Mouse (Mus musculus): ENCODE data around the gene Gm45062. TPM values are rescaled to one million over a fixed set of nuclear protein-coding genes. Genes with fewer than 3 reads are reported as not detected.

The Gm45062 gene
- total and polyA plus RNA-seq, 3 experiments: 2.7 to 4.1 (median 3.2) TPM

DNA sequence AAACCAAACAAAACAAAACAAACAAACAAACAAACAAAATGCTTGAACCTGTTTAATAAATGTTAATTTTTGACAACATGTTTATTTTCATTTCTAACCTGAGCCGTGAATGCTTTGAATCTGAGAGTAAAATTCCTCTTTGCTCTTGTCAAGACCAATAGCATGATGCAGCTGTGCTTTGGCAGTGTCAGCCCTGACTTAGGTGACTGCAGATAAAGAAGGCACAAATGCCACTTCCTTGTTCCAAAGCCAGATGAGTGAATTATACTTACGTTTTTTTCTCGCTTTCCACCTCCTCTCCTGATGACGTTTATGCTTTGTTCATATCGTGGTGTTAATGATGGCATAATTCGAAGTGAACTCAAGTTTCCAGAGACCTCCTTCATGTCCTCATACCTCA lies 131.0 kb downstream of the Gm45062 start:
- no peaks in the 10 kb centered on the region for H3K27me3 ChIP-seq (replicated peaks)
- TF ChIP-seq PAX5 (IDR thresholded peaks at IDR 0.05; ENCODE audit: low read length): no peak
- no peak for TF ChIP-seq MYC (IDR thresholded peaks at IDR 0.05; ENCODE audit: low read depth, low read length)
- TF ChIP-seq KAT2A (IDR thresholded peaks at IDR 0.05; ENCODE audit: insufficient replicate concordance, low read length): no peak
- TF ChIP-seq SIN3A (IDR thresholded peaks at IDR 0.05; ENCODE audit: low read length): no peak
- TF ChIP-seq UBTF (IDR thresholded peaks at IDR 0.05; ENCODE audit: low read depth, low read length): no peak
- no peak for TF ChIP-seq HCFC1 (IDR thresholded peaks at IDR 0.05; ENCODE audit: low read depth, low read length)
- no peak for TF ChIP-seq TCF12 (IDR thresholded peaks at IDR 0.05; ENCODE audit: low read depth, low read length)
- no peak for TF ChIP-seq POLR2A (IDR thresholded peaks at IDR 0.05; ENCODE audit: low read depth, low read length)
- TF ChIP-seq RCOR1 (conservative IDR thresholded peaks at IDR 0.05; ENCODE audit: low read depth, low read length): no peak
- no peak for TF ChIP-seq RAD21 (IDR thresholded peaks at IDR 0.05; ENCODE audit: low read depth, low read length)
- TF ChIP-seq ZKSCAN1 (IDR thresholded peaks at IDR 0.05; ENCODE audit: borderline replicate concordance, low read depth, low read length): no peak
- no peak for TF ChIP-seq MAZ (IDR thresholded peaks at IDR 0.05; ENCODE audit: low read depth, low read length)
- no peak for TF ChIP-seq ZNF384 (IDR thresholded peaks at IDR 0.05; ENCODE audit: low read depth, low read length)
- TF ChIP-seq TBP (conservative IDR thresholded peaks at IDR 0.05; ENCODE audit: low read depth, low read length): no peak
- no peak for TF ChIP-seq EP300 (IDR thresholded peaks at IDR 0.05; ENCODE audit: low read length)
- no peak for TF ChIP-seq E2F4 (IDR thresholded peaks at IDR 0.05; ENCODE audit: insufficient replicate concordance, low read depth, low read length)
- in situ Hi-C loops (cut with MboI; ENCODE audit: low pct_ligation_motif_present, low pct_unique_long_range_greater_than_20kb, low sequenced_read_pairs) (no loop called here), dilution Hi-C loops (cut with MboI; ENCODE audit: extremely low pct_ligation_motif_present, extremely low pct_unique_long_range_greater_than_20kb, low sequenced_read_pairs) (no loop called here)
- H3K36me3 ChIP-seq (replicated peaks in 1 of 2; ENCODE audit: control insufficient read depth in 1 of 2, insufficient read depth in 1 of 2, low read length in 1 of 2): no peaks in the 10 kb centered on the region
- H3K27ac ChIP-seq (ENCODE audit: insufficient read depth, low read depth): no peak overlapping the region
- H3K4me2 ChIP-seq (ENCODE audit: insufficient read depth, low read depth, poor library complexity, severe bottlenecking): no peak overlapping the region
- no peak overlapping the region for H3K9ac ChIP-seq (ENCODE audit: insufficient read depth, low read depth)
- H3K9me3 ChIP-seq (replicated peaks; ENCODE audit: low read length): no peaks in the 10 kb centered on the region
- DNase-seq (ENCODE audit: extremely low read depth): no peak
- no peak overlapping the region for H3K4me3 ChIP-seq (replicated peaks in 1 of 3; ENCODE audit: low read depth in 2 of 3, low read length in 2 of 3, poor library complexity in 1 of 3)
- H3K4me1 ChIP-seq (ENCODE audit: control insufficient read depth in 1 of 2, insufficient read depth in 2 of 2): peaks cover 3 to 26% of the 10 kb centered on the region in 2 experiments; a peak in 3 of 4 replicates
- H3K79me2 ChIP-seq (replicated peaks; ENCODE audit: control insufficient read depth, extremely low read depth, insufficient read depth, poor library complexity, severe bottlenecking): no peaks in the 10 kb centered on the region

DNA sequence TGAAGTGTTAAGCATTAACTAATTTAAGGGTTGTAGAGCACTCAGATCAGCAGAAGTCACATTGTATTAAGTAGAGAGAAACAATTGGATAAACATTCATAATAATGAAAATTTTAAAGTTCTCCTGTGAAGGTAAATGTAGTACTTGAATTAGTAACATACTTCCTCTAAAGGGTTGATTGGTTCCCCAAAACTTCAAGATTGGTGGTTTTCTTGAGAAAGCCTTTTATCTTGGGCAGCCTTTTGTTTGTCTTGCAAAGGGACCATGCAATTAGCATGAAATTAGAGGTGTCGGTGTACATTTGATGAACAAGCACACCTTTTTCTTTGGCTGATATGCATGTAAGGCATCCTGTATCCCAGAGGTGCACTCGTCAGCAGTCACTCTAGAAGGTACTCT lies 131.7 kb downstream of the Gm45062 start:
- dilution Hi-C loops (cut with MboI; ENCODE audit: extremely low pct_ligation_motif_present, extremely low pct_unique_long_range_greater_than_20kb, low sequenced_read_pairs) (no loop called here), in situ Hi-C loops (cut with MboI; ENCODE audit: low pct_ligation_motif_present, low pct_unique_long_range_greater_than_20kb, low sequenced_read_pairs) (no loop called here)
- H3K79me2 ChIP-seq (replicated peaks; ENCODE audit: control insufficient read depth, extremely low read depth, insufficient read depth, poor library complexity, severe bottlenecking): no peaks in the 10 kb centered on the region
- H3K27ac ChIP-seq (ENCODE audit: insufficient read depth, low read depth): no peak overlapping the region
- DNase-seq (ENCODE audit: extremely low read depth): no peak
- no peak for TF ChIP-seq ETS1 (conservative IDR thresholded peaks at IDR 0.05; ENCODE audit: low read depth, low read length)
- TF ChIP-seq GABPA (IDR thresholded peaks at IDR 0.05; ENCODE audit: insufficient replicate concordance, low read depth, low read length): no peak
- no peak for TF ChIP-seq BHLHE40 (IDR thresholded peaks at IDR 0.05; ENCODE audit: low read depth, low read length)
- no peak for TF ChIP-seq MEF2A (IDR thresholded peaks at IDR 0.05; ENCODE audit: borderline replicate concordance, low read depth, low read length)
- no peak overlapping the region for H3K4me3 ChIP-seq (replicated peaks in 1 of 3; ENCODE audit: low read depth in 2 of 3, low read length in 2 of 3, poor library complexity in 1 of 3)
- no peaks in the 10 kb centered on the region for H3K36me3 ChIP-seq (replicated peaks in 1 of 2; ENCODE audit: control insufficient read depth in 1 of 2, insufficient read depth in 1 of 2, low read length in 1 of 2)
- H3K9me3 ChIP-seq (replicated peaks; ENCODE audit: low read length): no peaks in the 10 kb centered on the region
- H3K9ac ChIP-seq (ENCODE audit: insufficient read depth, low read depth): no peak overlapping the region
- no peak overlapping the region for H3K4me2 ChIP-seq (ENCODE audit: insufficient read depth, low read depth, poor library complexity, severe bottlenecking)
- no peaks in the 10 kb centered on the region for H3K27me3 ChIP-seq (replicated peaks)
- H3K4me1 ChIP-seq (ENCODE audit: control insufficient read depth in 1 of 2, insufficient read depth in 2 of 2): peaks cover 3 to 31% of the 10 kb centered on the region in 2 experiments; a peak in 3 of 4 replicates
